Mouse (Mus musculus): ENCODE results near the gene Atp5g1.

The Atp5g1 gene

GRCm38 (mm10) chr11:96074351-96075176, 906 bp downstream of the Atp5g1 start:
- in situ Hi-C loops (cut with MboI; ENCODE audit: unreplicated experiment in 2 of 2), result loop anchor here (25.0 kb wide), 2 partner anchors 788 to 1638 kb away; partner anchors contain the start of genes Pcgf2 (in 1 of the 2) and Psmb3 (in 1 of the 2)

GRCm38 (mm10) chr11:96073295-96073993, 2.0 kb downstream of the Atp5g1 start:
- in situ Hi-C loops (cut with MboI; ENCODE audit: unreplicated experiment in 2 of 2), result loop anchor here in 1 of 2 experiments (25.0 kb wide), 1 partner anchor 1639 kb away; the partner anchor contains the start of genes Pcgf2 and Psmb3

GRCm38 (mm10) chr11:96071013-96071412, 4.5 kb downstream of the Atp5g1 start:
- in situ Hi-C loops (cut with MboI; ENCODE audit: unreplicated experiment in 2 of 2), result loop anchor here in 1 of 2 experiments (25.0 kb wide), 1 partner anchor 1641 kb away; the partner anchor contains the start of genes Pcgf2 and Psmb3

GRCm38 (mm10) chr11:96070353-96070752, 5.1 kb downstream of the Atp5g1 start:
- in situ Hi-C loops (cut with MboI; ENCODE audit: unreplicated experiment in 2 of 2), result loop anchor here in 1 of 2 experiments (25.0 kb wide), 1 partner anchor 1642 kb away; the partner anchor contains the start of genes Pcgf2 and Psmb3

GRCm38 (mm10) chr11:96068231-96068630, 7.2 kb downstream of the Atp5g1 start:
- in situ Hi-C loops (cut with MboI; ENCODE audit: unreplicated experiment in 2 of 2), result loop anchor here in 1 of 2 experiments (25.0 kb wide), 1 partner anchor 1644 kb away; the partner anchor contains the start of genes Pcgf2 and Psmb3

- in situ Hi-C loops (cut with MboI; ENCODE audit: unreplicated experiment in 2 of 2), result loop anchor here in 1 of 2 experiments (25.0 kb wide), 1 partner anchor 1647 kb away; the partner anchor contains the start of genes Pcgf2 and Psmb3
Measured at GRCm38 (mm10) chr11:96065215-96065911, 10.1 kb downstream of the Atp5g1 start, which contains the start of gene Ube2z. TSS of gene Ube2z (minus strand) at chr11:96065388.

- in situ Hi-C loops (cut with MboI; ENCODE audit: unreplicated experiment in 2 of 2), result loop anchor here in 1 of 2 experiments (25.0 kb wide), 1 partner anchor 1648 kb away; the partner anchor contains the start of genes Pcgf2 and Psmb3
Measured at GRCm38 (mm10) chr11:96064521-96065214, 10.8 kb downstream of the Atp5g1 start.

- in situ Hi-C loops (cut with MboI; ENCODE audit: unreplicated experiment in 2 of 2), result loop anchor here in 1 of 2 experiments (25.0 kb wide), 1 partner anchor 1654 kb away; the partner anchor contains the start of genes Pcgf2 and Psmb3
Measured at GRCm38 (mm10) chr11:96058309-96058708, 17.2 kb downstream of the Atp5g1 start.

GRCm38 (mm10) chr11:96050854-96051253, 24.6 kb downstream of the Atp5g1 start:
- in situ Hi-C loops (cut with MboI; ENCODE audit: unreplicated experiment in 2 of 2), result loop anchor here in 1 of 2 experiments (25.0 kb wide), 1 partner anchor 1661 kb away; the partner anchor contains the start of genes Pcgf2 and Psmb3

- in situ Hi-C loops (cut with MboI; ENCODE audit: unreplicated experiment in 2 of 2), result loop anchor here (25.0 kb wide), 2 partner anchors 188 to 1662 kb away; partner anchors contain the start of genes Pcgf2 (in 1 of the 2) and Psmb3 (in 1 of the 2)
Measured at GRCm38 (mm10) chr11:96049939-96050338, 25.5 kb downstream of the Atp5g1 start.

- in situ Hi-C loops (cut with MboI; ENCODE audit: unreplicated experiment in 2 of 2), result loop anchor here in 1 of 2 experiments (25.0 kb wide), 1 partner anchor 185 kb away; no protein-coding TSS in a partner anchor
Measured at GRCm38 (mm10) chr11:96047469-96048373, 27.7 kb downstream of the Atp5g1 start.

- in situ Hi-C loops (cut with MboI; ENCODE audit: unreplicated experiment in 2 of 2), result loop anchor here in 1 of 2 experiments (25.0 kb wide), 1 partner anchor 184 kb away; no protein-coding TSS in a partner anchor
Measured at GRCm38 (mm10) chr11:96046793-96047192, 28.7 kb downstream of the Atp5g1 start.

- in situ Hi-C loops (cut with MboI; ENCODE audit: unreplicated experiment in 2 of 2), result loop anchor here in 1 of 2 experiments (25.0 kb wide), 1 partner anchor 184 kb away; no protein-coding TSS in a partner anchor
Measured at GRCm38 (mm10) chr11:96046028-96046427, 29.4 kb downstream of the Atp5g1 start.

GRCm38 (mm10) chr11:96044803-96045567, 30.5 kb downstream of the Atp5g1 start:
- in situ Hi-C loops (cut with MboI; ENCODE audit: unreplicated experiment in 2 of 2), result loop anchor here in 1 of 2 experiments (25.0 kb wide), 1 partner anchor 183 kb away; no protein-coding TSS in a partner anchor

- in situ Hi-C loops (cut with MboI; ENCODE audit: unreplicated experiment in 2 of 2), result loop anchor here (10.0 to 25.0 kb wide), 3 partner anchors 176 to 654 kb away; partner anchors contain the start of gene Slc35b1 (in 1 of the 2)
Measured at GRCm38 (mm10) chr11:96038560-96038959, 36.9 kb downstream of the Atp5g1 start.

- in situ Hi-C loops (cut with MboI; ENCODE audit: unreplicated experiment in 2 of 2), result loop anchor here (10.0 to 25.0 kb wide), 3 partner anchors 175 to 653 kb away; partner anchors contain the start of gene Slc35b1 (in 1 of the 2)
Measured at GRCm38 (mm10) chr11:96037499-96037898, 38.0 kb downstream of the Atp5g1 start.

GRCm38 (mm10) chr11:96035133-96035532, 40.3 kb downstream of the Atp5g1 start:
- in situ Hi-C loops (cut with MboI; ENCODE audit: unreplicated experiment in 2 of 2), result loop anchor here (10.0 to 25.0 kb wide), 3 partner anchors 173 to 650 kb away; partner anchors contain the start of gene Slc35b1 (in 1 of the 2)

Measured in v-Abl transformed pro-B cells (cell line).